13 mouse cellular contexts compared by ENCODE assay signal in the genomic region with DNA sequence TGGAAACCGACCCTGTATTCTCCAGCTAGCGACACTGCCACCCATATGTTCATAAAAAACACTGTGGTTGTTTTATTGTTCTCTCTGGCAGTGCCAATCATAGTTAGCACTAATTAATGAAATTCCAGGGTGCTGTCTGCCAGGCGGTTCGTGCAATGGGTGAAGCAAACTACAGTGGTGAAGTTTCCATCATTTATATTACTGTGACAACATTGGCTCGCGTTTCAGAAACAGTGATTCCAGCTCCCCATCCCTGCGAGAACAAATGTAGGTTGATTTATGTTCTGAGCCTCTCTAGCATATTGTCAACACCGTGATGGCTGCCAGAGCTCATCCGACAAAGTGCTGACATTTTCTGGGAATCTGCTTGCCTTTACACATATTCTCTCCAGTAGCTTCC.
DNase-seq lines count a peak whose midpoint lies in the region; ATAC-seq and TF ChIP-seq lines count a peak whose summit lies in the region.
"Had no signal": no experiment of that assay in that cellular context is flagged by ENCODE, and none has a peak within 500 bp of the region (broad histone marks: within the 10 kb centered on the region; RNA-seq: fewer than 3 reads in every experiment).

No protein-coding gene starts in this region.

- no peaks in the 10 kb centered on the region for H3K4me1 ChIP-seq in limb, embryonic 14.5 days (ENCODE audit: control insufficient read depth, insufficient read depth, low read length)
- H3K4me1 ChIP-seq in limb, embryonic 10.5 days = no peaks in the 10 kb centered on the region
- no peaks in the 10 kb centered on the region for H3K4me1 ChIP-seq in forebrain, embryonic 16.5 days (replicated peaks; ENCODE audit: control insufficient read depth, insufficient read depth, low read length)
- H3K4me1 ChIP-seq in liver, embryonic 12.5 days = no peaks in the 10 kb centered on the region
- no peaks in the 10 kb centered on the region for H3K4me1 ChIP-seq in liver, postnatal 0 days (ENCODE audit: insufficient read depth)
- H3K4me1 ChIP-seq: heart, embryonic 10.5 days had no signal

- no peak overlapping the region for H3K9ac ChIP-seq in limb, embryonic 14.5 days (ENCODE audit: low read depth, low read length, severe bottlenecking)
- H3K9ac ChIP-seq in forebrain, embryonic 16.5 days (replicated peaks; ENCODE audit: low read depth, low read length) = no peak overlapping the region
- no peak overlapping the region for H3K9ac ChIP-seq in liver, embryonic 12.5 days
- no peak overlapping the region for H3K9ac ChIP-seq in liver, postnatal 0 days (replicated peaks)
- H3K9ac ChIP-seq: liver, embryonic 14.5 days; midbrain, embryonic 15.5 days had no signal

- no peak for TF ChIP-seq CTCF in liver, postnatal 0 days (IDR thresholded peaks at IDR 0.05; ENCODE audit: low read depth)

- intact Hi-C loops in left cerebral cortex, postnatal 36 days (cut with DNase I) = no loop called here

- H3K4me2 ChIP-seq in limb, embryonic 14.5 days (replicated peaks; ENCODE audit: low read depth, low read length, severe bottlenecking) = no peak overlapping the region
- H3K4me2 ChIP-seq in forebrain, embryonic 16.5 days (ENCODE audit: low read length) = no peak overlapping the region
- no peak overlapping the region for H3K4me2 ChIP-seq in liver, embryonic 12.5 days
- no peak overlapping the region for H3K4me2 ChIP-seq in liver, postnatal 0 days (ENCODE audit: low read depth, low read length)
- H3K4me2 ChIP-seq: midbrain, embryonic 15.5 days had no signal

- H3K27ac ChIP-seq in limb, embryonic 14.5 days (replicated peaks; ENCODE audit: low read depth, low read length) = no peak overlapping the region
- no peak overlapping the region for H3K27ac ChIP-seq in limb, embryonic 10.5 days
- H3K27ac ChIP-seq in forebrain, embryonic 16.5 days (ENCODE audit: low read length) = no peak overlapping the region
- H3K27ac ChIP-seq in liver, embryonic 12.5 days = no peak overlapping the region
- no peak overlapping the region for H3K27ac ChIP-seq in liver, postnatal 0 days (ENCODE audit: low read depth)
- H3K27ac ChIP-seq: heart, embryonic 10.5 days; liver, embryonic 14.5 days; midbrain, embryonic 15.5 days had no signal

- H3K36me3 ChIP-seq in limb, embryonic 14.5 days (ENCODE audit: control insufficient read depth, insufficient read depth, low read length) = no peaks in the 10 kb centered on the region
- no peaks in the 10 kb centered on the region for H3K36me3 ChIP-seq in limb, embryonic 10.5 days
- H3K36me3 ChIP-seq in forebrain, embryonic 16.5 days (ENCODE audit: control insufficient read depth, insufficient read depth) = no peaks in the 10 kb centered on the region
- no peaks in the 10 kb centered on the region for H3K36me3 ChIP-seq in liver, embryonic 12.5 days
- H3K36me3 ChIP-seq in liver, postnatal 0 days (replicated peaks; ENCODE audit: insufficient read depth, low read length) = no peaks in the 10 kb centered on the region
- H3K36me3 ChIP-seq: heart, embryonic 10.5 days; midbrain, embryonic 15.5 days had no signal

- H3K4me3 ChIP-seq in limb, embryonic 14.5 days (replicated peaks; ENCODE audit: low read length) = no peak overlapping the region
- H3K4me3 ChIP-seq in limb, embryonic 10.5 days = no peak overlapping the region
- H3K4me3 ChIP-seq in forebrain, embryonic 16.5 days (replicated peaks; ENCODE audit: low read length) = no peak overlapping the region
- no peak overlapping the region for H3K4me3 ChIP-seq in liver, embryonic 12.5 days
- no peak overlapping the region for H3K4me3 ChIP-seq in liver, postnatal 0 days (ENCODE audit: low read depth, low read length)
- H3K4me3 ChIP-seq: heart, embryonic 10.5 days; midbrain, embryonic 15.5 days had no signal

- ATAC-seq in limb, embryonic 14.5 days (ENCODE audit: low FRiP score, low read depth) = no peak
- peak; percentile 93 for ATAC-seq in forebrain, embryonic 16.5 days
- ATAC-seq in inflammation-experienced regulatory T-cells, adult 6 months = no peak
- ATAC-seq in liver, embryonic 12.5 days = no peak
- no peak for ATAC-seq in liver, postnatal 0 days
- ATAC-seq: midbrain, embryonic 15.5 days had no signal

- H3K9me3 ChIP-seq in limb, embryonic 14.5 days (ENCODE audit: control insufficient read depth, low read length) = no peaks in the 10 kb centered on the region
- no peaks in the 10 kb centered on the region for H3K9me3 ChIP-seq in limb, embryonic 10.5 days (replicated peaks)
- no peaks in the 10 kb centered on the region for H3K9me3 ChIP-seq in forebrain, embryonic 16.5 days (ENCODE audit: control insufficient read depth, low read length)
- 0 out of 2 replicates have a peak, but pooled peaks cover 8% of the 10 kb centered on the region for H3K9me3 ChIP-seq in liver, embryonic 12.5 days (replicated peaks)
- H3K9me3 ChIP-seq in liver, postnatal 0 days (ENCODE audit: low read length) = no peaks in the 10 kb centered on the region
- H3K9me3 ChIP-seq: heart, embryonic 10.5 days; midbrain, embryonic 15.5 days had no signal

- no peak for TF ChIP-seq POLR2A in limb, embryonic 14.5 days (IDR thresholded peaks at IDR 0.05; ENCODE audit: borderline replicate concordance, extremely low read depth, insufficient read depth, insufficient read length)

- WGBS in limb, embryonic 14.5 days = 64% methylated on average over 9 of the region's 9 CpGs
- WGBS in limb, embryonic 10.5 days = 86% methylated on average over 9 of the region's 9 CpGs
- 37% methylated on average over 9 of the region's 9 CpGs for WGBS in forebrain, embryonic 16.5 days
- WGBS in liver, embryonic 12.5 days (ENCODE audit: insufficient replicate concordance) = 71% methylated on average over 9 of the region's 9 CpGs
- WGBS in liver, postnatal 0 days (ENCODE audit: insufficient replicate concordance) = 76% methylated on average over 9 of the region's 9 CpGs

- no peak for TF ChIP-seq EP300 in liver, postnatal 0 days (IDR thresholded peaks at IDR 0.05; ENCODE audit: low read depth)

- no peaks in the 10 kb centered on the region for H3K27me3 ChIP-seq in limb, embryonic 14.5 days (ENCODE audit: control insufficient read depth, insufficient read depth, low read length)
- no peaks in the 10 kb centered on the region for H3K27me3 ChIP-seq in limb, embryonic 10.5 days (ENCODE audit: low read depth, poor library complexity, severe bottlenecking)
- no peaks in the 10 kb centered on the region for H3K27me3 ChIP-seq in forebrain, embryonic 16.5 days (replicated peaks; ENCODE audit: control insufficient read depth, insufficient read depth, low read length)
- H3K27me3 ChIP-seq in liver, embryonic 12.5 days (replicated peaks) = no peaks in the 10 kb centered on the region
- H3K27me3 ChIP-seq in liver, postnatal 0 days (ENCODE audit: insufficient read depth, low read length) = no peaks in the 10 kb centered on the region
- H3K27me3 ChIP-seq: midbrain, embryonic 15.5 days had no signal

- peak; percentile 39 for DNase-seq in limb, embryonic 14.5 days (ENCODE audit: low spot score)
- no peak for DNase-seq in limb, embryonic 10.5 days (ENCODE audit: low spot score)
- DNase-seq in layer of hippocampus, adult 11-12 months (ENCODE audit: low spot score) = peak; percentile 34
- DNase-seq in left cerebral cortex, postnatal 36 days (ENCODE audit: low spot score in 2 of 2) = peak; percentile 42 to 53
- no peak for DNase-seq in liver, postnatal 0 days
- DNase-seq: kidney, postnatal 25 days; thymus, adult 2 months had no signal

Comparison
In these comparisons a context has a peak if more than half of its experiments do, and no peak if none do; other contexts are left out.
1. DNase-seq: peak in limb, embryonic 14.5 days (single experiment), layer of hippocampus, adult 11-12 months (single experiment) and left cerebral cortex, postnatal 36 days (2 of 2); none in limb, embryonic 10.5 days (single experiment) and liver, postnatal 0 days (single experiment).